Comparison of ENCODE assay signal across 8 mouse cellular contexts in genomic region chr2:69885050-69885449, GRCm38 (mm10). TPM values are rescaled to one million over a fixed set of nuclear protein-coding genes. Genes with fewer than 3 reads are reported as not detected.
DNase-seq lines count a peak whose midpoint lies in the region; ATAC-seq and TF ChIP-seq lines count a peak whose summit lies in the region.

No protein-coding gene starts in this region.

- H3K4me2 ChIP-seq in heart, embryonic 11.5 days = peak overlapping the region; percentile 85
- H3K4me2 ChIP-seq in forebrain, embryonic 15.5 days (replicated peaks) = peak overlapping the region; percentile 57
- peak overlapping the region; percentile 78 for H3K4me2 ChIP-seq in liver, embryonic 15.5 days

- no peaks in the 10 kb centered on the region for H3K36me3 ChIP-seq in heart, embryonic 11.5 days (ENCODE audit: control insufficient read depth, insufficient read depth, low read length)
- no peaks in the 10 kb centered on the region for H3K36me3 ChIP-seq in ES-E14 (ENCODE audit: control insufficient read depth, insufficient read depth, low read length, poor library complexity, severe bottlenecking)
- no peaks in the 10 kb centered on the region for H3K36me3 ChIP-seq in forebrain, embryonic 15.5 days
- H3K36me3 ChIP-seq in liver, embryonic 15.5 days (replicated peaks) = 0 out of 2 replicates have a peak, but pooled peaks cover 3% of the 10 kb centered on the region

- WGBS in heart, embryonic 11.5 days (ENCODE audit: insufficient replicate concordance) = 5% methylated on average over 12 of the region's 12 CpGs
- 8% methylated on average over 12 of the region's 12 CpGs for WGBS in forebrain, embryonic 15.5 days
- 1% methylated on average over 12 of the region's 12 CpGs for WGBS in liver, embryonic 15.5 days (ENCODE audit: insufficient replicate concordance)

- H3K4me1 ChIP-seq in heart, embryonic 11.5 days (ENCODE audit: control insufficient read depth, insufficient read depth, low read length) = 0 out of 2 replicates have a peak, but pooled peaks cover 3% of the 10 kb centered on the region
- peaks cover 0 to 5% of the 10 kb centered on the region in 2 experiments; a peak in 3 of 4 replicates for H3K4me1 ChIP-seq in ES-E14 (ENCODE audit: control insufficient read depth in 2 of 2, insufficient read depth in 2 of 2, low read length in 2 of 2, poor library complexity in 1 of 2)
- H3K4me1 ChIP-seq in forebrain, embryonic 15.5 days = peaks cover 13% of the 10 kb centered on the region
- peaks cover 19% of the 10 kb centered on the region for H3K4me1 ChIP-seq in liver, embryonic 15.5 days (replicated peaks)

- no peaks in the 10 kb centered on the region for H3K27me3 ChIP-seq in heart, embryonic 11.5 days (ENCODE audit: control insufficient read depth, insufficient read depth, low read length)
- H3K27me3 ChIP-seq in forebrain, embryonic 15.5 days = no peaks in the 10 kb centered on the region
- no peaks in the 10 kb centered on the region for H3K27me3 ChIP-seq in liver, embryonic 15.5 days

- in situ Hi-C loops in ES-E14 (cut with MboI; ENCODE audit: low sequenced_read_pairs in 2 of 2, unreplicated experiment in 2 of 2) = no loop called here

- 0 out of 2 replicates have a peak, but pooled peaks have one; percentile 22 for ATAC-seq in heart, embryonic 11.5 days (replicated peaks; ENCODE audit: insufficient number of reproducible peaks, low FRiP score, low TSS enrichment)
- ATAC-seq in forebrain, embryonic 15.5 days (replicated peaks) = peak; percentile 24; the same call in 1 of the 2 replicates
- ATAC-seq in liver, embryonic 15.5 days (ENCODE audit: insufficient read depth) = peak; percentile 59
- no peak; the same call in 1 of the 2 replicates for ATAC-seq in monocyte, adult 5-6 weeks (replicated peaks; ENCODE audit: insufficient number of reproducible peaks, low FRiP score, low TSS enrichment, poor library complexity, severe bottlenecking)

- intact Hi-C loops in left cerebral cortex, postnatal 14 days (cut with DNase I) = no loop called here
- intact Hi-C loops in left cerebral cortex, postnatal 4 days (cut with DNase I) = no loop called here

- peak overlapping the region; percentile 78 for H3K4me3 ChIP-seq in heart, embryonic 11.5 days (ENCODE audit: low read depth, low read length)
- H3K4me3 ChIP-seq in ES-E14 (ENCODE audit: insufficient read depth in 1 of 2, low read depth in 1 of 2, low read length in 2 of 2, poor library complexity in 1 of 2, severe bottlenecking in 1 of 2) = peak overlapping the region; percentile 88 to 92
- peak overlapping the region; percentile 56 for H3K4me3 ChIP-seq in forebrain, embryonic 15.5 days
- peak overlapping the region; percentile 82 for H3K4me3 ChIP-seq in liver, embryonic 15.5 days (replicated peaks)

- DNase-seq in heart, postnatal 4 days = no peak
- DNase-seq in ES-E14 (ENCODE audit: low read depth, low spot score) = no peak
- DNase-seq in left cerebral cortex, postnatal 14 days (ENCODE audit: low spot score in 2 of 2) = no peak
- DNase-seq in left cerebral cortex, postnatal 4 days = no peak

- H3K9me3 ChIP-seq in heart, embryonic 11.5 days (replicated peaks; ENCODE audit: control insufficient read depth, low read length) = no peaks in the 10 kb centered on the region
- no peaks in the 10 kb centered on the region for H3K9me3 ChIP-seq in ES-E14 (ENCODE audit: control insufficient read depth, insufficient read depth, low read depth, low read length)
- H3K9me3 ChIP-seq in forebrain, embryonic 15.5 days = no peaks in the 10 kb centered on the region
- H3K9me3 ChIP-seq in liver, embryonic 15.5 days (replicated peaks) = no peaks in the 10 kb centered on the region

- H3K9ac ChIP-seq in heart, embryonic 11.5 days (ENCODE audit: low read depth, low read length) = peak overlapping the region; percentile 94
- H3K9ac ChIP-seq in ES-E14 (ENCODE audit: insufficient read depth, low read depth, low read length, poor library complexity, severe bottlenecking) = peak overlapping the region; percentile 91
- peak overlapping the region; percentile 63 for H3K9ac ChIP-seq in forebrain, embryonic 15.5 days (replicated peaks)
- peak overlapping the region; percentile 93 for H3K9ac ChIP-seq in liver, embryonic 15.5 days

- peak overlapping the region; percentile 57 for H3K27ac ChIP-seq in heart, embryonic 11.5 days (ENCODE audit: low read depth, low read length)
- H3K27ac ChIP-seq in ES-E14 (ENCODE audit: insufficient read depth, low read depth, low read length, poor library complexity, severe bottlenecking) = peak overlapping the region; percentile 72; the same call in 1 of the 2 replicates
- 0 out of 2 replicates have a peak overlapping the region, but pooled peaks have one; percentile 27 for H3K27ac ChIP-seq in forebrain, embryonic 15.5 days (replicated peaks)
- peak overlapping the region; percentile 76 for H3K27ac ChIP-seq in liver, embryonic 15.5 days (replicated peaks)

TF ChIP-seq in ES-E14, 5 proteins besides CTCF, POLR2A, EP300 and RAD21:
- TF ChIP-seq HCFC1 (IDR thresholded peaks at IDR 0.05; ENCODE audit: borderline replicate concordance, insufficient read depth, low read length) = no peak
- TF ChIP-seq ZC3H11A (IDR thresholded peaks at IDR 0.05; ENCODE audit: borderline replicate concordance, low read depth, low read length) = no peak
- TF ChIP-seq CHD2 (IDR thresholded peaks at IDR 0.05; ENCODE audit: low read depth, low read length) = no peak
- no peak for TF ChIP-seq ZNF384 (IDR thresholded peaks at IDR 0.05; ENCODE audit: low read depth, low read length)
- TF ChIP-seq MAFK (IDR thresholded peaks at IDR 0.05; ENCODE audit: insufficient read depth, low read depth, low read length) = no peak

RNA-seq across cellular contexts. Expression of gene Mettl5, which starts 0.4 kb away (rescaled TPM):
- polyA plus RNA-seq in heart, embryonic 11.5 days (2014; fragmentation: Nextera tagmentation; extraction: Ambion mirVana) = 34.7 and 36.4 TPM in 2 replicates
- 10 to 100 TPM; 21.6 to 22.1 TPM for total RNA-seq in heart, postnatal 4 days (2021)
- total RNA-seq in ES-E14 (2012; rRNA removed) = 31.6 and 43.0 TPM in 2 replicates
- polyA plus RNA-seq in forebrain, embryonic 15.5 days (2015; fragmentation: Nextera tagmentation; extraction: Ambion mirVana) = 27.2 and 34.6 TPM in 2 replicates
- polyA plus RNA-seq in liver, embryonic 15.5 days (2015; fragmentation: Nextera tagmentation; extraction: Ambion mirVana) = 24.1 and 29.1 TPM in 2 replicates
- 11.0 to 31.6 TPM (median 23.8 TPM) in 3 replicates for total RNA-seq in monocyte, adult 5-6 weeks (2017)
- 10 to 100 TPM in 1 of 2 experiments, 1 to 10 TPM in 1; 9.7 to 15.7 TPM for total RNA-seq in left cerebral cortex, postnatal 14 days (2021)
- total RNA-seq in left cerebral cortex, postnatal 4 days (2021) = 10 to 100 TPM; 12.4 to 15.5 TPM

RNA-seq across cellular contexts. Expression of gene Ubr3, which starts 12.0 kb away (rescaled TPM):
- 13.8 and 14.7 TPM in 2 replicates for polyA plus RNA-seq in heart, embryonic 11.5 days (2014; fragmentation: Nextera tagmentation; extraction: Ambion mirVana)
- 10 to 100 TPM; 87.2 to 88.7 TPM for total RNA-seq in heart, postnatal 4 days (2021)
- 64.3 and 64.6 TPM in 2 replicates for total RNA-seq in ES-E14 (2012; rRNA removed)
- polyA plus RNA-seq in forebrain, embryonic 15.5 days (2015; fragmentation: Nextera tagmentation; extraction: Ambion mirVana) = 15.2 and 16.2 TPM in 2 replicates
- 5.5 and 5.6 TPM in 2 replicates for polyA plus RNA-seq in liver, embryonic 15.5 days (2015; fragmentation: Nextera tagmentation; extraction: Ambion mirVana)
- total RNA-seq in monocyte, adult 5-6 weeks (2017) = 45.1 to 118 TPM (median 111 TPM) in 3 replicates
- total RNA-seq in left cerebral cortex, postnatal 14 days (2021) = 100 to 1,000 TPM; 142 to 153 TPM
- 100 to 1,000 TPM; 113 to 117 TPM for total RNA-seq in left cerebral cortex, postnatal 4 days (2021)

RNA-seq across cellular contexts. Expression of gene Ssb, which starts 23.7 kb away (rescaled TPM):
- 229 and 233 TPM in 2 replicates for polyA plus RNA-seq in heart, embryonic 11.5 days (2014; fragmentation: Nextera tagmentation; extraction: Ambion mirVana)
- total RNA-seq in heart, postnatal 4 days (2021) = 100 to 1,000 TPM; 112 to 114 TPM
- 118 and 191 TPM in 2 replicates for total RNA-seq in ES-E14 (2012; rRNA removed)
- polyA plus RNA-seq in forebrain, embryonic 15.5 days (2015; fragmentation: Nextera tagmentation; extraction: Ambion mirVana) = 299 and 312 TPM in 2 replicates
- 108 and 133 TPM in 2 replicates for polyA plus RNA-seq in liver, embryonic 15.5 days (2015; fragmentation: Nextera tagmentation; extraction: Ambion mirVana)
- total RNA-seq in monocyte, adult 5-6 weeks (2017) = 366 to 443 TPM (median 393 TPM) in 3 replicates
- total RNA-seq in left cerebral cortex, postnatal 14 days (2021) = 100 to 1,000 TPM; 121 to 139 TPM
- 100 to 1,000 TPM; 155 to 170 TPM for total RNA-seq in left cerebral cortex, postnatal 4 days (2021)
